In genomic region chr17:25610151-25610550, GRCm38 (mm10) we compare ENCODE assay signal across 8 mouse cellular contexts. TPM values are rescaled to one million over a fixed set of nuclear protein-coding genes. Genes with fewer than 3 reads are reported as not detected.
DNase-seq lines count a peak whose midpoint lies in the region; ATAC-seq and TF ChIP-seq lines count a peak whose summit lies in the region.

No protein-coding gene starts in this region.

- WGBS in lung, embryonic 16.5 days = 23% methylated on average over 9 of the region's 9 CpGs
- 59% methylated on average over 9 of the region's 9 CpGs for WGBS in forebrain, embryonic 12.5 days
- 38% methylated on average over 9 of the region's 9 CpGs for WGBS in intestine, embryonic 16.5 days
- 34% methylated on average over 9 of the region's 9 CpGs for WGBS in stomach, postnatal 0 days

- no peaks in the 10 kb centered on the region; the same call in 1 of the 2 replicates for H3K4me1 ChIP-seq in lung, embryonic 16.5 days (replicated peaks; ENCODE audit: control insufficient read depth, insufficient read depth, low read length)
- peaks cover 29% of the 10 kb centered on the region for H3K4me1 ChIP-seq in forebrain, embryonic 12.5 days
- peaks cover 11% of the 10 kb centered on the region for H3K4me1 ChIP-seq in intestine, embryonic 16.5 days (ENCODE audit: control insufficient read depth, insufficient read depth, low read length)
- H3K4me1 ChIP-seq in stomach, postnatal 0 days (replicated peaks; ENCODE audit: control insufficient read depth, insufficient read depth) = no peaks in the 10 kb centered on the region

- H3K9ac ChIP-seq in lung, embryonic 16.5 days (ENCODE audit: low read length) = no peak overlapping the region
- no peak overlapping the region for H3K9ac ChIP-seq in forebrain, embryonic 12.5 days
- peak overlapping the region; percentile 48; the same call in 1 of the 2 replicates for H3K9ac ChIP-seq in intestine, embryonic 16.5 days (ENCODE audit: low read depth, low read length)
- no peak overlapping the region for H3K9ac ChIP-seq in stomach, postnatal 0 days (ENCODE audit: low read length)

- no peaks in the 10 kb centered on the region for H3K9me3 ChIP-seq in lung, embryonic 16.5 days (ENCODE audit: control insufficient read depth, low read length)
- H3K9me3 ChIP-seq in forebrain, embryonic 12.5 days = no peaks in the 10 kb centered on the region
- H3K9me3 ChIP-seq in intestine, embryonic 16.5 days (ENCODE audit: control insufficient read depth, low read length) = no peaks in the 10 kb centered on the region
- no peaks in the 10 kb centered on the region for H3K9me3 ChIP-seq in stomach, postnatal 0 days (ENCODE audit: control insufficient read depth, low read length)

- H3K27ac ChIP-seq in lung, embryonic 16.5 days (ENCODE audit: low read length) = no peak overlapping the region
- H3K27ac ChIP-seq in forebrain, embryonic 12.5 days = peak overlapping the region; percentile 84
- no peak overlapping the region for H3K27ac ChIP-seq in intestine, embryonic 16.5 days (ENCODE audit: low read length)
- H3K27ac ChIP-seq in stomach, postnatal 0 days (replicated peaks) = no peak overlapping the region

- no peak for TF ChIP-seq EP300 in stomach, postnatal 0 days (optimal IDR thresholded peaks at IDR 0.05)

- no peak for TF ChIP-seq CTCF in stomach, postnatal 0 days (IDR thresholded peaks at IDR 0.05; ENCODE audit: low read depth)

- no peak overlapping the region for H3K4me2 ChIP-seq in lung, embryonic 16.5 days (ENCODE audit: low read depth, low read length)
- peak overlapping the region; percentile 13 for H3K4me2 ChIP-seq in forebrain, embryonic 12.5 days
- H3K4me2 ChIP-seq in intestine, embryonic 16.5 days (ENCODE audit: low read depth, low read length) = no peak overlapping the region
- H3K4me2 ChIP-seq in stomach, postnatal 0 days (replicated peaks; ENCODE audit: low read depth) = no peak overlapping the region

- no peaks in the 10 kb centered on the region for H3K36me3 ChIP-seq in lung, embryonic 16.5 days (ENCODE audit: control insufficient read depth, insufficient read depth, low read length)
- H3K36me3 ChIP-seq in forebrain, embryonic 12.5 days (replicated peaks) = peaks cover 22% of the 10 kb centered on the region
- H3K36me3 ChIP-seq in intestine, embryonic 16.5 days (ENCODE audit: control insufficient read depth, insufficient read depth, low read length) = no peaks in the 10 kb centered on the region
- H3K36me3 ChIP-seq in stomach, postnatal 0 days (ENCODE audit: control insufficient read depth, insufficient read depth, low read length) = peaks cover 2% of the 10 kb centered on the region; the same call in 1 of the 2 replicates

- H3K4me3 ChIP-seq in lung, embryonic 16.5 days (ENCODE audit: low read length) = no peak overlapping the region
- no peak overlapping the region for H3K4me3 ChIP-seq in forebrain, embryonic 12.5 days (replicated peaks)
- H3K4me3 ChIP-seq in intestine, embryonic 16.5 days (ENCODE audit: low read length) = no peak overlapping the region
- H3K4me3 ChIP-seq in stomach, postnatal 0 days (ENCODE audit: low read depth, low read length) = no peak overlapping the region

- no peaks in the 10 kb centered on the region for H3K27me3 ChIP-seq in lung, embryonic 16.5 days (ENCODE audit: control insufficient read depth, insufficient read depth, low read depth, low read length)
- H3K27me3 ChIP-seq in forebrain, embryonic 12.5 days = no peaks in the 10 kb centered on the region
- no peaks in the 10 kb centered on the region for H3K27me3 ChIP-seq in intestine, embryonic 16.5 days (replicated peaks; ENCODE audit: control insufficient read depth, insufficient read depth, low read length)
- no peaks in the 10 kb centered on the region for H3K27me3 ChIP-seq in stomach, postnatal 0 days (ENCODE audit: control insufficient read depth, insufficient read depth, low read length)

- DNase-seq in lung, postnatal 36 days = no peak
- DNase-seq in adrenal gland, postnatal 36 days = peak; percentile 43 to 62
- peak; percentile 32 for DNase-seq in stomach, postnatal 0 days (ENCODE audit: low spot score)
- no peak for DNase-seq in T-cell, adult 2 months (ENCODE audit: low spot score)
- DNase-seq in left cerebral cortex, adult 11 months (ENCODE audit: low spot score) = no peak

- ATAC-seq in lung, embryonic 16.5 days (ENCODE audit: low read depth) = peak; percentile 23; the same call in 1 of the 2 replicates
- ATAC-seq in forebrain, embryonic 12.5 days (ENCODE audit: low FRiP score) = peak; percentile 56; the same call in 1 of the 2 replicates
- no peak for ATAC-seq in intestine, embryonic 16.5 days
- no peak; the same call in 1 of the 2 replicates for ATAC-seq in stomach, postnatal 0 days (ENCODE audit: low FRiP score, low TSS enrichment)

RNA-seq across cellular contexts. Expression of gene Lmf1, which starts 31.3 kb away (rescaled TPM):
- polyA plus RNA-seq in lung, embryonic 16.5 days (2015; fragmentation: Nextera tagmentation; extraction: Ambion mirVana) = 26.9 TPM in 2 replicates
- 10 to 100 TPM; 29.6 to 37.9 TPM for total RNA-seq in adrenal gland, postnatal 36 days (2021)
- polyA plus RNA-seq in forebrain, embryonic 12.5 days (2016; fragmentation: Nextera tagmentation; extraction: Ambion mirVana) = 17.8 and 21.0 TPM in 2 replicates
- polyA plus RNA-seq in intestine, embryonic 16.5 days (2015; fragmentation: Nextera tagmentation; extraction: Ambion mirVana) = 39.1 and 40.6 TPM in 2 replicates
- 16.3 and 17.7 TPM in 2 replicates for polyA plus RNA-seq in stomach, postnatal 0 days (2015; fragmentation: Nextera tagmentation; extraction: Ambion mirVana)

RNA-seq across cellular contexts. Expression of gene Sox8, which starts 39.7 kb away (rescaled TPM):
- polyA plus RNA-seq in lung, embryonic 16.5 days (2015; fragmentation: Nextera tagmentation; extraction: Ambion mirVana) = 0.50 and 0.52 TPM in 2 replicates
- 1 to 10 TPM; 1.3 to 2.5 TPM for total RNA-seq in adrenal gland, postnatal 36 days (2021)
- polyA plus RNA-seq in forebrain, embryonic 12.5 days (2016; fragmentation: Nextera tagmentation; extraction: Ambion mirVana) = 10.3 and 15.1 TPM in 2 replicates
- polyA plus RNA-seq in intestine, embryonic 16.5 days (2015; fragmentation: Nextera tagmentation; extraction: Ambion mirVana) = 3.6 and 4.3 TPM in 2 replicates
- polyA plus RNA-seq in stomach, postnatal 0 days (2015; fragmentation: Nextera tagmentation; extraction: Ambion mirVana) = 1.4 and 1.6 TPM in 2 replicates

Comparison
In these comparisons a context has a peak if more than half of its experiments do, and no peak if none do; other contexts are left out.
1. ATAC-seq: peak in lung, embryonic 16.5 days (single experiment) and forebrain, embryonic 12.5 days (single experiment); none in intestine, embryonic 16.5 days (single experiment) and stomach, postnatal 0 days (single experiment).
2. DNase-seq: peak in adrenal gland, postnatal 36 days (2 of 2) and stomach, postnatal 0 days (single experiment); none in lung, postnatal 36 days (single experiment), T-cell, adult 2 months (single experiment) and left cerebral cortex, adult 11 months (single experiment).